Mouse (Mus musculus): ENCODE measurements at regions not wholly inside any gene's neighbourhood (a gene's known extent, or its start where the extent isn't known, plus 50 kb on each side); places are given as distances from the start of the nearest gene placed in this dataset.

DNA sequence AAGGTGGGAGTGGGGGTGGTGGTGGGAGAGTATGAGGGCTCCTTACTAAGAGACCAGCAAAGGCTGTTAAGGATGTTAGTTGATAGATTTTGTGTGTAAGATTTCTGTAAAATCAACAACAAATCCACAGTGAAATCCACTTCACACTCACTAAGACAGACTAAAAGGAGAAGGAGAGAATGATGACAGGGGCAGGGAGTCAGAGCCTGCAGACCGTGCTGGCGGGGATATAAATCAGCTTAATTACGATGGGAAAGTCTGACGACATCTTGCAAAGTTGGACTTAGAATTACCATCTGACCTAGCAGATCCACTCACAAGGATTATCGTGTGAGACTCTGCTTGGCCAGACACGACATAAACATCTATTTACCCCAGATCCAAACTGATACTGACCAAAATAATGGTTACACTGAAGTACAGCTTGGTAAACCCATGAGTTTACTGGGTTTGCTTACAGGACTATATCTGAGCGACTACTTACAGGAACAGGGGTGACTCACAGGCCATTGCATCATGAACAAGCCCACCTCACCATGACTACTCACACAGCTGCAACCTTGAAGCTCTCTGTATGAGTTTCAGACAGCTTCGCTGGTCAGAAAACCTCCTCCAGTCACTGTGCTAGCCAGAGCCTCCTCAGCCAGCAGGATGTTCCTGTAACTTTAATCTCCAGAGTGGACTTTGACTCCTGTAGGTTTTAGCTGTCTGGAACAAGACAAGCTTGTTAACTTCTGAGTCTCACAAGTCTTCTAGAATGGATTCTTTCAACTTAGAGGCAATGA, 50.5 kb upstream of the Ednra start:
- in situ Hi-C loops (cut with MseI, MboI) = no loop called here

DNA sequence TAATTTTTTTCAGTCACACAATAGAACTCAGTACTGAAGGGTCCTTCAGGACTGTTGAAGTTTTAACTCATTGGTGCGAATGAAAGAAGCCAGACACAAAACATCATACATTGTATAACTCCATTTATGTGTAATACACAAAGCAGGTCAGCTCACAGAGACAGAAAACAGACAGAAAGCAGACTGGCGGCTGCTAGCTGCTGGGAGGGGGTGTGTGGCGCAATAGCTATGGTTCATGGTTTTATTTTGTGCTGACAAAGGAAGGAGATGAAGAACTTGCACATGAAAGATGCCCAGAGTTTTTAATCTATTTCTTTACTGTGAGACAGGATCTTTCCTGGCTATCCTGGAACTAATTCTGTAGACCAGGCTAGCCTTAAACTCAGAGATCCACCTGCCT, 51.3 kb upstream of the Ednra start:
- in situ Hi-C loops (cut with MseI, MboI) = no loop called here

DNA sequence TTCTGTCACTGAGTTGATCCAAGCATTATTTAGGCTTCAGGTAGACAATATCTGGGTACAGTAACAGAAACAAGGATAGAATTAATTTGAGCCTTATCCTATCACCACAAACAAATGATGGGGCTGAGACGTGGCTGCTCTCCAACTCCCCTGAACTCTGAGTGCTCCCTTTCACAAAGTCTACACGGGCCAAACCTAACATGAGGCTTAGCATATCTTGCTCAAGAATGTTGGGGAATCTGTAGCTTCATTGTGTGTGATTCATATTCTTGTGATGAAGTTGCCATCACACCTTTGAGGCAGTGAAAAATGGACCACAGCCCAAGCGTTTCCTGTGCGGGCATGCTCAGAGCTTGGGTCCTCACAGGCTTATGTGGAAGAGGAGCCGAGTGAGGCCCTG, 53.3 kb upstream of the Ednra start:
- in situ Hi-C loops (cut with MseI, MboI) = no loop called here

DNA sequence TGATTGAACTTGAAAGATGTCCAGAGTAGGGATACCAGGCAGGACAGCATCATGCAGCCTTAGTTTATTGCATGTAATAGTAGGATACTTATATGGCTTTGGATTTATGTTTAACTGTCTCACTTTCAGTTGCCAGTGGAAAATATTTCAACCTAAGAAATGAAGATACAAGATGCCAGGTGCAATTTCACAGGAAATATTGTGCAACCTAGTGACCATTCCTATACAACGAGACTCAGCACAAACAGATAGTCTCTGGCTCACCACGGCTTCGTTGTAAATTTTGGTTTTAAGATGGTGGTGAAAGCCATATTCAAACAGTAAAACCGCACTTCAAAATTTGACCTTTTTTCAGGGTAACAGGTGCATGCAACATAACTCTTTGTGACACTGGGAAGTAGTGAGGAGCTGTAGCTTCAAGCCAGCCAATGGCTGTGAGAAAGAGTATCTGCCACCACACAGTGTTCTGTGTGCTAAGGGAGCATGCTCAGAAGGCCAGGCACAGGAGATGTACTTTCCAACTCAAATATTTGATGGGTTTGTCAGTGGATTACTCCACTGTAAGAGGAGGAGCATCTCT, 61.5 kb upstream of the Ednra start:
- in situ Hi-C loops (cut with MseI, MboI) = no loop called here

DNA sequence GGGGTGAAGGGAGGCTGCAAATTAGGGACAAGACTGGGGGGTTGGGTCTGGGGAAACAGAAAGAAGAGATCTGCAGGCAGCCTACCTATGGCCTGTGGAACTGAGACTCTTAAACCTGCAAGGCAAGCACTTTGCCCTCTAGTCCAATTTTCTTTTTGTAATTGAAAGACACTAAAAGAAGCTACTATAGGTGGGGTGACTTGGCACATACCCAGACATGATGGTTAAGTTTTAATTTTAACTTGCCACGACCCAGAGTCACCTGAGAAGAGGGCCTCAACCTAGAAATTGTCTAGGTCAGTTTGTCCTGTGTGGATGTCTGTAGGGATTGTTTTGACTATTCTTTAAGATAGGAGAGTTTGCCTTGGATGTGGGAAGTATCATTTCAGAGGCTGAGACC, 70.6 kb upstream of the Ednra start:
- in situ Hi-C loops (cut with MseI, MboI) = no loop called here

DNA sequence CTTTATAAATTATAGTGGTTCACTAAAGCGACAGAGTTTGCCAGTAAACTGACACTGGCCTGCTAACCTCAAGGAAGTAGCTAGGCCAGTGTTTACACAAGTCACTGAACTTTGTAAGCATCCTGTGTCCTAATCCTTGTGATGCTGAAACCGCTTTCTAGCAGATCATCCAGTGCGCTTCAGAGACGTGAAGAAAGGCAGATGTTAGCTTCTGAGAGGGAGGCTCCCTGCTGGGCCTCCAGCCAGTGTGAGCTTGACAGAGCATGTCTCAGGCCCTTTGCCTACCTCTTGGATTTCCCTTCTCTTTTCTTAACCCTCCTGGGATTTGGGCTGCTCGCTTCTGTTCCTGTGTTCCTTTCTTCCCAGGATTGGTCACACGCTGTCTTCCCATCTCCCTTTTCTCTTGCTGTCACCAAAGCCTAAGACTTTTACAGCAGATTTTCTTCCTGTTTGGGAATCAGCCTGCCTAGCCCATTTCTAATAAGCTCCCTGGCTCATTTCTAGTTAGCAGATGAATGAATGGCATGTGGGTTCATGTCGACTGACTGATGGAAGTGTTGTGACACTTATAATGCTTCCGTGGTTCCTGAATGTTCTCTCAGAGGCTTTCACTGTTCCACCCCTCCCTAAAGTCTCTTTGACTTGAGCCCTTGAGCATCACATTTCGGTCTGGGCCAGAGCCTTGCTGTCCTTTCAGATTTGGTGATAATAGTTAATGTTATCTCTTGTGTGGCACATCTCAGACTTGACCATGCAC, 79.1 kb upstream of the Ednra start:
- in situ Hi-C loops (cut with MseI, MboI) = no loop called here

DNA sequence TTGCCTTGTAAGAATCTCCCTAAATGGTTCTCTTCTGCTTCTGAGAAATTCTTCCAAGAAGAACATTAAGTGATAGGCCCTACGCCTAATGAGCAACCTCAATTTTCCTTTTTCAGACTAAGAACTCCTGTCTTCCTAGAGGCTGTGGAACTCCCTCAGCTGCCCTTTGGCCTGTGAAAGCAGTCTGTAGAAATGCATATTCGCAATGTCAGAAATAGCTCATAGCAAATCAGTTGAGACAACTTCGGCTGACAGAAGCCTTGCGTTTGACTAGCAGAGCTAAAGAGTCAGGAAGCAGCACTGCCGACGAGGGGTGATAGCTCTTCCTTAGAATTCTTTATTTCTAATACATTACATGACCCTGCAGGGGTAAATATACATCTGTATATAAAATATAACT, 80.3 kb upstream of the Ednra start:
- in situ Hi-C loops (cut with MseI, MboI) = no loop called here

DNA sequence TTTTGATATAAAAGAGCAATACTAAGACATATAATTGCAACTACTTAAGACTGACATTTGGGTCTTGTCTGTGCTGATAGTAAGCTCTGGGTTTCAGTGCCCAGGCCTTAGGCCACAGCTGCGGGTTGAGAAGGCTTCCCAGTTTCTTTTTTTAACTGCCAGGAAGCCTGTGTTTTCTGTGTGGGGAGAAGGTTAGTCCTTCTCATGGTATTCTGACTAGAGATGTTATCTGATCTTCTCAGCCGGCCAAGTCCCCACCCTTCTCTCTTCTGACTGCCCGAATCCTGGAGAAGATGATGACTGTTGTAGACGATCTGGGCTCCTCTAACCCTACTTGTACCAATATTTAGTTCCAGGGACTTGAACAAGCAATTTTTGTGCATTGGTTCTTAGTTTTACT, 80.7 kb upstream of the Ednra start:
- in situ Hi-C loops (cut with MseI, MboI) = no loop called here

DNA sequence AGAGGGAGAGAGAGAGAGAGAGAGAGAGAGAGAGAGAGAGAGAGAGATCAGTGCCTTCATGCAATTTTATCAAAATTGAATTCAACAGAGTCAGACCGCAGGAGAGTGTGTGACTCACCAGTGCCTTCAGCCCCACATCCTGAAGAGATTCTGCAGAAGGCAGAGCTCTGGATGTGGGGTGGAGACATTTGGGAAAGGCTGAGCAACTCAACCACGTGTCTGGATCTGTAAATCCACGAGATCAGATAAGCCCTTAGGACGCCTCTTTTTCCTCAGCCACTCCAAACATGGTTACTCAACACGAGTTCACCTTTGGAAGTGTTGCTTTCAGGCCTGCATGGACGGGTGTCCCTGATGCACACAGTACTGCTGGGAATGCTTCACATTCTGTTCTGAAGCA, 81.4 kb upstream of the Ednra start:
- in situ Hi-C loops (cut with MseI, MboI) = no loop called here

DNA sequence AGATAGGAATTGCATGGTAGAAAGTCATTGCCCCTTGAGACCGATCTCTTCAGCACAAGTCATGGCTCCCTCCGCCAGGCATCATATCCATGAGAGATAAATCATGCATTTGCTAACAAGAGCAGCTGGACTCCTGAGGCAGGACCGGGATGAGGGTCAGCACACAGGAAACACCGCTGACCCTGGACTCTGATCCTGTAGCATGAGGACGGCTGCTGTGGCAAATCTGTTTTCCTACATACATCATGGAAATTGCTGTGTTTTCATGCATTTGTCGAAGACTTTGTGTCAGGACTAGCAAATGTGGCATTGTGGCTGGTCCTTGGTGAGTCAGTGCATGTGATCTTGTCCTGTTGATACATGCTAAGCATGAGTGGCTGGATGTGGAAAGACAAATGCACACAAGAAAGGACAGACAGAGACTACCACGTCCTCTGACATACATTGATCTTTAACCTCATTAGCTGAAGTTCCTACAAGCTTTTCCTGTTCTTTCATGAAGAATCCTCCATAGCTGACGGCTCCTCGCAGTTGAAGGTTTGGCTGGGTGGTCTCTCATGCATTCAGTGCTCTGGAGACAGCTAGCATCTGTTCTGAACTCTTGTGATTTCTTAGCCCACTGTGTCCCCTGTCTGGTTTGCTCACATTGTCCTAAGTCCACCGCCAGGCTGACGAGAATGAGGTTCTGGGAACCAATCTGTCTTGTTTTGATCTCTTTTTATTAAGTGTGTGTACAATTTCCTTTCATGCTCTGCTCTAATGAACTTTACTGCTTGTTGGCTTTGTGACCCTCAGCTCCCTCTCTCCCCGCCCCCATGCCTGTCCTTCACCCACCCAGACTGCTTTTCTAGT, 90.8 kb upstream of the Ednra start:
- in situ Hi-C loops (cut with MseI, MboI) = no loop called here

DNA sequence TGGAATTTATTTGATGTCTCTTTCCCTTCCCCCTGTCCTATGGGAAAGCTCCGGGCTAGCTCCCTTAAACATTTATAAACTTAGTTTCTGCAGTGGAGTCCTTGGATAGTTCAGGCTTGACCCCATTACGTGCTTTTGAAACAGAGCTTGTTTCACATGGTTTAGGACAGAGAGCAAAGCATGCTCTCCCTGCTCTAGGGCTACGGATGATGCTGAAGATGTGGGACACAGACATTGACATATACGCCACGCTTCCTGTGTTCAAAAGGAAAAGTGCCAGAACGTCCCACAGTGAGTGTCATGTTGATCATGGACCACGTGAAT, 91.3 kb upstream of the Ednra start:
- in situ Hi-C loops (cut with MseI, MboI) = no loop called here

DNA sequence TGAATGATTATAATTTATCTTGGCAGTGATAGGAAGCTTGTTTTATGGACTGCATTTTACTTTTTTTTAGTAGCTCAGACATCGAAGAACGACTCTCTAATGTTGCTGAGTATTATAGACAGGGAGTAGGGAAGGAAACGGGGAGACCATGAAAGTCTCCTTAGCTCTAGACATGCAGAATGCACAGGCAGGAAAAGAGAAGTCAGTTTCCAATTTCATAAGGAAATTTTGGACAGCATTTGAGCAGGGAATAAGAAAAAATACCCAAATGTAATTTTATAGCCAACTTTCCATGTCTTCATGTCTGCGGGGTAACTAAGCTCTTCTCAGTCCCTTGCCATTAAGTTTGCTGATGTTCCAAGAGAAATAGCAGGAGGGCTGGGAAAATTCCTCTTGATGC, 92.0 kb upstream of the Ednra start:
- in situ Hi-C loops (cut with MseI, MboI) = no loop called here

DNA sequence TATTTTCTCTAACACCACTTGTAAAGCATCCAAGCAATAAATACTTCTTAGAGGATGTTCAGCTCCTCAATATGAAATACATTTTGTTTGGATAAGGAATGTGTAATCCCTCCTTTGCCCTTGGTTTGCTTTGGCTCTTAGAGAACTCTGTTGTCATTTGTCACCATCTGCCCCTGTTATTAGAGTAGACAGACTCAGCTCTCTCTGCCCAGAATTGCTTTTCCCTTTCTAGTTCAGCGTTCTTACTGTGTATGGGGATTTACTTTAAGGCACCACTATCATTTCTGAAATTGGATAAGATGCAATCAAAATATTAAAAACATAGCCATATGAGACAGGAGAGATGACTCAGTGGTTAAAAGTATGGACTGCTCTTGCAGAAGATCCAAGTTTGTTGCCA, 101.5 kb upstream of the Ednra start:
- in situ Hi-C loops (cut with MseI, MboI) = no loop called here

DNA sequence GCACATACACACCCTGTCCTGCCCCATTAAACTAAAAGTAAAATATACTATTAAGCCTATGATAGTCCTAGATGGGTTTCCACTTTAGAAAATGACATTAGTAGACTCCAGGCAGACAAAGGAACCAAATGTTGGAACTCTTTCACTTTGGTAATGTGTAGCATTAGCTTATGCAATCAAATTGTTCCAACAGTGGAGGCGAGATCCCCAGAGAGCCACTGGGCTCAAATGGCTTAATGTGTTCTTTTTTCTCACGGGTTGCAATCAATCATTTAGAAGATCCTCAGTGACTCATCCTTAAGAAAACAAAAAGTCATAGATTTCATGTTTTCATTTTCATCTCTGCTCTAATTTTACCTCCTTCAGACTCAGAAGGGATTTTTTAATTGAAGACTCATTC, 102.0 kb upstream of the Ednra start:
- in situ Hi-C loops (cut with MseI, MboI) = no loop called here

DNA sequence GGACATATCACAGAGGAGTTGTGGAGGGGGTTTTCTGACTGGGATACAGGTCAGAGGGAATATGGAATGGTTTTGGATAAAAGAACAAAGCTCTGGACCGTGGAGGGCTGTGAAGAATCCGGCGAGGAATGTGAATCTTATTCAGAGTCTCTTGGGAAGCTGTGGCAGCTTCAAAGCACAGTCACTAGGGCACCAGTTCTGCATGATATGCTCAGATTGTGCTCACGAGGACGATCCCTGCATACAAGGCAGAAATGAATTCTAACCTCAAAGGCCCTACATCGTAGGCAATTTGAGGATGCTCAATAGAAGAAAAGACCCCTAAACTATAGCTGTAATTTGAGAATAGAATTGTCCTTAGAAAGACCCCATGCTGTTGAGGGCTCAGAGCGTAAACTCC, 103.8 kb upstream of the Ednra start:
- in situ Hi-C loops (cut with MseI, MboI) = no loop called here

DNA sequence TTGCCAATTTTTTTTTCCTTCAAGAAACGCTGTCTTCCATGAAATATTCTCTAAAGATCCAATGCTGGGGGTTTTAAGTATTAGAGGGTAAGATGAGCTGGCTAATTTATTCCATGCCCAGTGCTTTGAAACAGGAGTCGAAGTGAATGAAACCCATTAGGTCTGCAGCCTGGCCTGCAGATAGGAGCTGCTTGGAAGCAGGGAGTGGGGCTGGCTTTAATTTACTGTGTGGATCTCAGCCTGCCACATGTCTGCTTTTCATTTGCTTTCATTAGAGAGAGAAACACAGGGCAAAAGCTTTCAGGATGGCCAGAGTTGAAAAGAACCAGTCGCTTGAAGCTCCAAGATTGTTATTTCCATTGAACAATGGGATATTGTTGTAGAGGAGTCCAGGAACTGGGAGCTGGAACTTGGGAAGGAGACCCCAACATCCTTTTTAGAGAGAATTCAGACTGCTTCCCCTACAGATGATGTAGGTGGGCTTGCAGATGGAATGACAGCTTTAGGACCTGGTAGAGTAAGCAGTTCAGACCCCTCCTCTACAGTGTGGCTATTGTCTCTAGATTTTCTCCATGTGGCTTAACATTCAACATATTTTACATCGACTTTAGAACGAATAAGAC, 105.0 kb upstream of the Ednra start:
- in situ Hi-C loops (cut with MseI, MboI) = no loop called here

DNA sequence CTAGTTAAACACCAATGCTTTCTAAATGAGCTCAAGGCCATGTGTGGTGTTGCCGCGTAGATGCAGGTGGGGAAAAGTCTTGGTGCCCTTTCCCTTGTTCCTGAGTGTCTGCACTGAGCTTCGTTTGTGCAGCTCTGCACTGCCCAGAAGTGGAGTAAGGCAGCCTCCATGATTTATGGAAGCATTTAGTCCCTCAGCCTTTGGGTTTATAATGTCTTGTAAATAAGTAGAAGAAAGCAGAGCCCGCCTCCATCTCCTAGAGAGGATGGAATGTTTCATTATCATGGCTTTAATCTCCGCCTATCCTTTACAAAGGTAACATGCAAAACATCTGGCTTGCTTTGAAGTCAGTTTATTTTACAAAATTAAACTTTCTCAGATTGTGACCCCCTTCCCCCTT, 105.5 kb upstream of the Ednra start:
- in situ Hi-C loops (cut with MseI, MboI) = no loop called here

DNA sequence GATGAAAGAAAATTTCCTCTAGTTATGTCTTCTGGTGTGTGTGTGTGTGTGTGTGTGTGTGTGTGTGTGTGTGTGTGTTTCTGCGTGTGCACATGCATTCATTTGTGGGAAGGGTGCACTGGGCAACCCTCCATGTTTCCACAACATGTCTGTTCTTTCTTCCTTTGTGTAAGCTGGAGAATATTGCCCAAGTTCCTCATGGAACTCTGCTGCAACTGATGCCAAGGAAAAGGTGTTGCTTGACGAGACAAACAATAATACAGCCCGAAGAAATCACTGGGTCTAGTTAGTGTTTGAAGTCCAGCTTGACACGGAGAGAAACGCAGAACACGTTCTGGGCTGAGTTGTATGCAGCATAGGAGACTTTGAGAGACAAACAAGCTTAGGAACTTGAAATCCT, 110.0 kb upstream of the Ednra start:
- in situ Hi-C loops (cut with MseI, MboI) = no loop called here

DNA sequence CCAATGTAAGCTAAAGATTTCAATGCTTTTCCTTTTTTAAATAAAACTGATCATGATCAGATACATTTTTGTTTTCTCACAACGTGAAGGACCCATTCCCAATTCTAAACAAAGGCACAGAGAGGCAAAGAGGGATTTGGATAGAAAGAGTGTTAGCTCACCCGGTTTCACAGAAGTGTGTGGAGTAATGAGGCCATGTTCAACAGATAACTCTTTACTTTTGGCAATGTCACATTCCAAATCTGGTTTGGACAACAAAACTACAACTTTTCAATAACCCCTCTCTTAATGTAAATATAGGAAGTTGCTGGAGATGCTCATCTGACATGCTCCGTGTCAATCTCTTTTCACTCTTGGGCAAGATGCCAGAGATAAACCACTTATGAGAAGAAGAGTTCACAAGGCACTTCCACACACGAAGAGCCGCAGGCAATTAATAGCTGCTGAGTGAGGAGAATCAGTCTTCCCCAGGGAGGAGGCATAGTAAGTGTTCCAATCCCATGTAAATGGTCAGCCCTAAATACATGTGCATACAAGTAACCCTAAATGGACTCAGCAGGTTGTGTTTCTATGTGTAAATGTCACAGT, 112.7 kb upstream of the Ednra start:
- in situ Hi-C loops (cut with MseI, MboI) = no loop called here

DNA sequence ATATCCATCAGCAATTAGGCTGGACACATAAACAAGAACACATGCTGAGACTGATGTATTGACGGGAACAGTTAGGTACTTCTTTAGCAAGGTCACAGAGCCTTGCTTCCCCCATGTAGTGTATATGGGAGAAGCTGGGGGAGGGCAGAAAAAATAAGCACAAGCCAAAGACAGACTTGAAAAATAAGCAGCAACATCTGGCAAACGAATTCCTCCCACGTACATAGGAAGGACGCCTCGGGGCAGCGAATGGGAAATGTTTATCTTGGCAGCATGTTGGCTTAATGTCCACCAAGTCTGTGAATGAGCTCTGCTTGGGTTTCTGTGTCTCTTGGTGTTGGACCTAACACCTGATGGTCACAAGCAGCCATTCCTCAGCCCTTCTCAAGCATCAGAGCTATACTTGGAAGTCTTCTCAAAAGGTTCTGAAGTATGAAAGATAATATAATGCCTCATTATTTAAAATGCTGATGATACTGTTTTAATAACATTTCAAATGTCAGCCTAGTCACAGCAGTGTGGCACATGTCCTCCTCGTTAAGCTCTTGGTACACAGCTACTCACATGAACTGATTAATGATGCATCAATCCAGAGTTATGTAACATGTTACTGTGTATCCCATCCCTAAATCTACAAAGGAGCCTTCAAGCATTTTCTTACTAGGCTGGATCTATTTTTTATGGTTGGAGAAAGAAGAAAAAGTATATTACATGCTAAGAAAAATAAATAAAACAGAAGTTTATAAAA, 118.3 kb upstream of the Ednra start:
- in situ Hi-C loops (cut with MseI, MboI) = no loop called here

DNA sequence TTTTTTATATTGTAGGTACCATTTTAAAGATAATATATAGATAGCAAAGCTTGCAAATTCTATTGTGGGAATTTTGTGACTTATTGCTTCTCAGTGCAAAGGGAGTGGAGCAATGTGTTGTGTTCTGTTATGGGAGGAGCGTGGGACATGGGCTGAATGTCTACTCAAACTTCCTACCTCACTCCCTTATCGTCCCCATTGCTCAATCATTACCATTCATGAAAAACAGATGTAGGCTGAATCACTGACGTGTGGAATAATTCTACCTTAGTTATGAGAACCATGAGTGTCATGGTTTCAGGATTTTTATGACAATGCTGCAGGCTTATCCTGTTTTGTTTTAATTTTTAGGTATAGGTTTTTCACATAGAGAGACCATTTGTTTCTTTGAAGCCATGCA, 119.0 kb upstream of the Ednra start:
- in situ Hi-C loops (cut with MseI, MboI) = no loop called here
